Mouse (Mus musculus) WW6 (cell line): ENCODE results near the gene Il6ra.
A peak's percentile ranks its signal among the peaks of the same experiment; 100 is the strongest.

Experiments
- DNase-seq: peaks from one replicate; pipeline ENCODE4 v3.0.0-alpha.2; 2013; ENCODE audit warnings: low read depth, low spot score

The Il6ra gene

DNA sequence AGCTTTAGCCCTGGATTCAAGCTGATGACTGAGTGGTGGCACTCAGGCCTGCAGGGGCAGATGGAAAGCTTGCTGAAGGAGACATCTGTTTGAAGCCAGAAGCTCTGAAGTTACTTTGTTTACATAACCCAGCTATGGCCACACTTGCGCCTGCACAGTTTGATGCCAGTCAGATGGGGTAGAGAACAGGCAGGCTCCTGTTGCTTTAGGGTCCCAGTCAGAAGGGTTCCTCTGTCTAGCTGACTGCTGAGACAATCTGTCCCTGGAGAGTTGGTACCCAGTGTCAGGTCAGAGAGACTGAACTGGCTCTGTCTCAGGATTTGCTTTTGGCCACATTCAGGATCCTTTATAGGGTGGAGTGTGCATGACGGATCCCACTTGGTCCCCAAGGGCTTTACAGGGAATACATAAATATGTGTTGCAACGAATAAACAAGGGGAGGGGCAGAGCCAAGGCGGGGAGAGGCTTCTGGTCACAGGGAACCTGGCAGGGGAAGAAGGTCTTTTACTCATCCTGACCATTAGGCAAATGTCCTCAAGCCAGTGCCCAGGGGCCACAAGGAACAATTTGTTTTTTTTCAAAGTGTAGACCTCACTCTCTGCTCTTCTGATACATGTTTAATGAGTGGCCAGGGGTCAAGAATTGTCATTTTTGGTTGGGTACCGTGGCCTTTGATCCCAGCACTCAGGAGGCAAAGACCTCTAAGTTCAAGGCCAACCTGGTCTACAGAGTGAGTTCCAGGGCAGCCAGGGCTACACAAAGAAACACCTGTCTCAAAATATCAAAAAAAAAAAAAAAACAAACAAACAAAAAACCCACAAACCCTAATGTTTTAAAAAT is 3.1 kb downstream of the Il6ra start:
- DNase-seq: no peak

DNA sequence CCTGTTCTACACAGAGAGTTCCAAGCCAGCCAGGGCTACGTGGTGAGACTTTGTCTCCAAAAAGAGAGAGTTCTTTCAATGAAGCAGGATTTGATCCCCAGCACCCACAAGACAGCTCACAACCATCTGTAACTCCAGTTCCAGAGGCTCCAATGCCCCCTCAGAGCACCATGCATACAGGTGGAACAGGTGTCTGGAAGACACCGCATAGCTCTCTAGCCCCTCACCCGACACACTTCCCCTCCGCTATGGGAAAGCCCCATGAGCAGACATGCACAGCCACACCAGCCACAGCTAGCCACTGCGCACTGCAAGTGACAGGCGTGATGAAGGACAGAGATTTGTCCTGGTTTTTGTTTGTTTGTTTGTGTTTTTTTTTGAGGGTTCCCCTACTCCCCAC is 4.2 kb downstream of the Il6ra start:
- no peak for DNase-seq

DNA sequence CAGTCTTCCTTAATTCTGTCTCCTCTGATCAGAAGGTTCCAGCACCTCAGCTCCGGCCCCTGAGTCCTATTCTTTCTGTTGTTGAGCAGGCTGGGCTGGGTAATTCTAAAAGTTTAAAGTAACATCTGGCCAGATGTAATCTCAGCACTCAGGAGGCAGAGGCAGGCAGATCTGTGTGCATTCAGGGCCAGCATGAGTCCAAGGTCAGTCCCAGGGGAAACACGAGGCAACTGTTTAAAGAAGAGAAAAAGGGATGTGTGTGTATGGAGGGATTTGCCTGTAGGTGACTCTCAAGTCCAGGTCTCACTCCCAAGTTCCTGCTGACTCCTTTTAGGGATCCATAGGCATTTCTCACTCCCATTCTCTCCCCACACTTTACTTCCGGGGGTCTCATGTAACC is 5.2 kb downstream of the Il6ra start:
- DNase-seq: no peak

DNA sequence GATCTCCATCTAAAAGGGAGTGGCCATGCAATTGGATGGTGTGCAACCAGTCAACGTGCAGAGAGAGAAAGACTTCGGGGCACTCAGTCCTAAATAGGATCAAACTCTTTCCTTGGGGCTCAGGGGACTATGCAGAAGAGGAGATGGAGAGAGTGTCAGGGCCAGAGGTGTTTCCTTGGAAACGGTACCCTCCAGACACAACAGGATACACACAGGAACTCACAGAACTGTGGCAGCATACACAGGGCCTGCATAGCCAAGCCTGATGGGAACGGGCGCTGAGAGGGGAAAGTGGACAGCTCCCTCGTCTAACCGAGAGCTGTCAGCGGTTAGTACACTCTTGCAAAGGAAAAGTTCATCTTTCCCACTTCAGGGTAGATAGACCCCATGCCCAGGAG is 13.5 kb downstream of the Il6ra start:
- no peak for DNase-seq

DNA sequence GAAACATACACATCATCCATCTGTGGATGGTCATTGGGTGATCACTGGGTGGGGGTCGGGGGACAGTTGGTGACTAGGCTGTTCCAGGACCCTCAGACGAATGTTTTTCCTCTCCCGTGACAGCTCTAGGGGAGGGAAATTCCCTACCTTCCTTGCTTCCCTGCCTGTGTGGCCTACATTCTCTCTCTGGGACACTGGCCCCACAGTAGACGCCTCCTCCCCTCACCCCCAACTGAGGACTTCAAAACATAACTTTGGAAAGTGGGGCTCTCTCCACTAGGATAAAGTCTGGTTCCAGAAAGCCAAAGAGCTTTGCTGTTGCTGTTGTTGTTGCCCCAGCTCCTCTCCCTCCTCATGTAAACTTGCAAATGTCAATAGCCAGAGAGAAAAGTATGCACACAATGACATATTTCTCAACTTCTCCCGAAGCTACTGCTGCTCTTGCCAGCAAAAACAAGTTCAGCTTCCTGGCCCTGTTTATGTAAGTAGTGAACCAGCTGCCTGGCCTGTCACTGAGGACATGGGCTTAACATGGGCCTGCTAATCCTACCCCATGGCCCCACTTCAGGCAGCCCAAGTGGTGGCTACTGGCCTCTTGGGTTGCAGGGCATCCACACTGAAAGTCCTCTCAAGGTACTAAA is 14.0 kb downstream of the Il6ra start:
- DNase-seq: no peak

DNA sequence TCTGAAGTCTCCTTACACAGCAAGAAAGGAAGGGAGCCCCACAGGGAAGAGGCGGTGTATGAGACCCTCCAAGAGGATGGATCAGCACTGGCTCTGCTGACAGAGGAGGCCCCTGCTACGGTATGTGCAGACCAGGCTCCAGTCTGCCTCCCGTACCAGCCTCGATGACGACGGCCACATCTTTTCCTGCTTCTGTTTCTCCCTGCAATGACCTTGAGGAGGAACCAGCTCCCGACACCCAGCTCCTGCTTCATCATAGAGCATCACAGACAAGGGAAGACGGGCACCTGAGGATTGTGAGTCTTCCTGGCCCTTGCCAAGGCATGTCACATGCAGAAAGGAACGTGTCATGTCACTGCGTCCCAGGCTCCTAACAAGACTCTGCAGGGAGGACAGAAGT is 15.0 kb downstream of the Il6ra start:
- no peak for DNase-seq

DNA sequence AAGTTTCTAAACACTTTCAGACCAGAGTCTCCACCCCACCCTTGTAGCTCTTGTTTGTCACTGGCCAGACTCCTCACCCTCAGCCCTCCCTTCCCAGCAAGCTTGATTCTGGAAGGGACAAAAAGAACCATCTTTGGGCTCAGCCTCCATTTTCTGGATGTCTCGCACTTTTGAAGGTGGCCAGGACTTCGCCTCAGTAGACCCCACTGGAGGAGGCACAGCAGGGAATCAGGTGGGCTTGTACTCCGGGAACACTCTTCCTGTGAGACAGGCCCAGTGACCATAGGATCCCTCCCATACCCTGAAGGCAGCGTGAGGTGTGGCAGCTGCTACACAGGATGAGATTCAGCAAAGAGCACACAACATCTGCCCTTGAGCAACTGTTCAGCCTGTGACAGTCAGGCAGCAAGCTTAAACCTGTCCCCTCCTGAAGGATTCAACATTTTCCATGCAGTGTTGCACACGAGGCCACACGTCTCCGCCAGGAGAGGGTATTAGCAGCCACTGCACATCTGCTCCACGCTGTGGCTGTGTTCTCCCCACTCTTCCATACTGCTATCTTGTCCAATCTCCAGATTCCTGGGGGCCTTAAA is 15.7 kb downstream of the Il6ra start:
- DNase-seq: no peak

DNA sequence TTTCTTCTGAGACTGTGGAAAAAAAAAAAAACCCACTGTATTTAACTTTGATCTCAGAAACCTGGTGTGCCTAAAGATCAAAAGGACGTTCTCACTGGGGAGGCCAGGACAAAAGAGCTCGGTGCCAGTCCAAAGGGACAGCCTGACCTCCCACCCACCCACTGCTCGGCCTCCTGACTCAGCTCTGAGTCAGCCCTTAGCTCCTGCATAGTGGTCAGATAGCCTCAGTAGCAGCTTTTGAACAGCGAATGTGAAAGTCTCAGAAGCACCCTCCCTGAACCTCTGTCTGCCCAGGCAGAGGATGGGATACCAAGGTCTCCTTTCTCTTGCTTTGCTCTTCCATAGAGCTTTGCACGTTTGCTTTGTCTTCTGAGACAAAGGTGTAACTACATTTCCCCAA is 16.4 kb downstream of the Il6ra start:
- DNase-seq: no peak

DNA sequence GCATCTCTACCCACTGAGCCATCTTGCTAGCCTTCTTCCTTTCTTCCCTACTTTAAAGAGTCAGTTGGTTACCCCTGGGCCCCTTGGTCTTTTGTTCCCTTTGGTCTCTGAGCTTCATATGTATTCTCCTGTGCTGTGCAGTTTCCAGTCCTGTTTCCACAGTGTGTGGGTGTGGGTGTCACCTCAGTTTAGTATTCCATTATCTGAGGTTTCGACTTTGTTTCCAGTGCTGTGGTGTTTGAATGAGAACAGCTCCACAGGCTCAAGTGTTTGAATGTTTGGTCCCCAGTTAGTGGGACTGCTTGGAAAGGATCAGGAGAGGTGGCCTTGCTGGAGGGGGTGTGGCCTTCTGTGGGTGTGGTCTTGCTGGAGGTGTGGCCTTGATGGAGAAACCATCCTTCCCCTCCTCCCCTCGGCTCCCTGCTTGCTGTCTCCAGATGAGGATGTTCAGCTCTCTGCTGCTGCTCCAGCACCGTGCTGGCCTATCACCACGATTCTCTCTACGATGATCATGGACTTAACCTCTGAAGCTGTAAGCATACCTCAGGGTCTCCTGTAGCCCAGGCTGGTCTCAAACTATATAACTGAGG is 20.4 kb downstream of the Il6ra start:
- DNase-seq: peak; percentile 54

DNA sequence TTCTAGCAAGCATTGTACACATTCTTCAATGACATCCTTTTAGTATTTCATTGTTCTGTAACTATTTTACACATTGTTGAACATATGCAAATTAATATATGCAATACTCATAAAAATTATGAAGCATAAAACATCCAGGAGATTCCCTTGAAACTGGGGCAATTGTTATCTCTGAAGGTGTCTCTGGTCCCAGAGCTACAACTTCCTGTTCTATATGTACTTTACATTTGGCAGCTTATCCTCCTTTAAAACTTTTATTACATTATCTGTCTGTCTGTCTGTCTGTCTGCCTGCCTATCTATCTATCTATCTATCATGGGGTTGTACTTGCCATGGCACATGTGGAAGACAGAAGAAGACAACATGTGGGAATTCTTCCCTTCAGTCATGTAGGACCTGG is 21.3 kb downstream of the Il6ra start:
- no peak for DNase-seq

DNA sequence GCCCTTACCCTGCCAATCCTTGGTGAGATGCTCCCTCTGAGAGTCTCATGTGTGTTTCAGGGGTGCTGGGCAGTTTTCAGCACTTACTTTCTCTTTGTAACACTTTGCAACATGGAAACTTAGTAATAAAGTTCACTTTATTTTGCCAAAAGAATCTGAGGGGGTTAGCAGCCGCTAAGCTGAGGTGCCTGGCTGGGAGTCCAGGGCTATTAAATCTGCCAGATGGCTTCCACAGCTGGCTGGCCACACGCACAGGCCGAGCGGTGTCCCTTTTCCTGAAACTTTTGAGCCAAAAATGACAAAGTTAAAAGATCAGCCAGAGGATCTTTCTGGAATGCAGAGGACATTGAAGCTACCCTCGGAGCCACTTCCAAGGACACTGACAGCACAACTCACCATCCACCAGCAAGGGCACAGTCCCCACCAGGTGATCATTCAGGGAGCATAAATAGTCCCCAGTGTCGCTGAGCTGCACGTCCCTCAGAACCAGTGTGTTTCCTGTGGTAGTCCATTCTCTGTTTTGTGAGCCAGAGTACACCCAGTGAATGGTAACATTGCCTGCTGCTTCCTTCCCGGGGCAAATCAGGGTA is 23.1 kb downstream of the Il6ra start:
- no peak for DNase-seq

DNA sequence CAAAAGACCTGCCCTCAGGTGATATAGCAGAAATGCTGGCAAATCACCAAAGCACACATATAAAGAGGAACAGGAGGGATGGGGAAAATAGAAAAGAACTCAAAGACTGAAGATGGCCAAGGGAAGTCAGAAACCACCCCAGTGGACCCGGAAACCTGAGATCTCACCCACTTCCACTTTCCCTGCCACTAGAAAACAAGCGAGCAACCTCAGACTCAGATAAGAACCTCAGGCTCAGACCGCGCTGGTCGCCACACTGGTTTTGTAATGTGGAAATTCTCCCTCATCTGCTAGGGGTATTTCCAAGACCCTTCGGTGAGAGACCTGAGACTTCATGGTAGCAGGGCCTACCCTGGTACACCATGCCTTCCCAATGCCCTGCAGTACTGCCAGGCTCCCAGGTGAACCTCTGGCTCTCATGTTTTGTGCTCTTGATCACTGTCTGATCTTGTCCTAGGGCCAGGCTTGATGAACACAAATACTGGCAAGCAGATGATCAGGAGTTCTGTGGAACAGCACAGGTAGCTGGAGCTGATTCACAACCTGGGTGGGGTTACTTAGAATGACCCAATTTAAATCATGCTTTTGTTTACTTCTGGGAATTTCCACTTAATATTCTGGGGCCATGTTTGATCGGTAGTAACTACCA is 25.3 kb downstream of the Il6ra start:
- DNase-seq: no peak

DNA sequence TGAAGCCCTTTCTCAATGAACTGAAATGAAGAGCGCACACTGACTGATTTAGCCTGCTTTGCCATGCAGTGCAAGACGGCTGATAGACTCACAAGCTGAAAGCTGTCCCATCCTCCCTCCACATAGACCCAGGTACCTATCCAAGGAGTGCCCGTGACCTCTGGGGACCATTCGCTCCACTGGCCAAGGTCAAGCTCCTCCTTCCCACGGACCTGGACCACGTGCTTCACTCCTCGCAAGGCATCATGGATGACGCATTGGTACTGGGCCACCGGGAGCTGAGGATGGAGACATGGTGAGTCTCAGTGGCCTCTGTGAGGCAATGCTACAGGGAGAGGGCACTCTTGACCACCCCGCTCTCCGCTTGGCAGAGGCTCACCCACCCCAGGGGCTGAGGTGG is 27.2 kb downstream of the Il6ra start:
- DNase-seq: no peak

DNA sequence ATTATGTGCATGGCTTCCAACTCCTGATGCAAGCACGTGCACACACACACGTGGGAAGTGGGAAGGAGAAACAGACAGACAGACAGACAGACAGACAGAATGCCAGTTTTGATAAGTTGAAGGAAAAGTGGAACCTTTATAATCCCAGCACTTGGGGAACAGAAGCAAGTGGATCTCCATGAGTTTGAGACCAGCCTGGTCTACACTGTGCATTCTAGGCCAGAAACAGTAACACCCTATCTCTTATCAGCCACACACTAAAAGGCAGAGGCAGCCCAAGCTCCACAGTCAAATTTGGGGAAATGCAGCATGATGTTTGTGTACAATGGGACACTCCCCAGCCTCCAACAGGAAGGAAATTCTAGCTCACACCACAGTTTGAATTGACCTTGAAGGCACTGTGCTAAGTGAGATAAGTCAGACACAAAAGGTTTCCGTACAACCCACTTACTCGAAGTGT is 29.4 kb downstream of the Il6ra start:
- DNase-seq: no peak

DNA sequence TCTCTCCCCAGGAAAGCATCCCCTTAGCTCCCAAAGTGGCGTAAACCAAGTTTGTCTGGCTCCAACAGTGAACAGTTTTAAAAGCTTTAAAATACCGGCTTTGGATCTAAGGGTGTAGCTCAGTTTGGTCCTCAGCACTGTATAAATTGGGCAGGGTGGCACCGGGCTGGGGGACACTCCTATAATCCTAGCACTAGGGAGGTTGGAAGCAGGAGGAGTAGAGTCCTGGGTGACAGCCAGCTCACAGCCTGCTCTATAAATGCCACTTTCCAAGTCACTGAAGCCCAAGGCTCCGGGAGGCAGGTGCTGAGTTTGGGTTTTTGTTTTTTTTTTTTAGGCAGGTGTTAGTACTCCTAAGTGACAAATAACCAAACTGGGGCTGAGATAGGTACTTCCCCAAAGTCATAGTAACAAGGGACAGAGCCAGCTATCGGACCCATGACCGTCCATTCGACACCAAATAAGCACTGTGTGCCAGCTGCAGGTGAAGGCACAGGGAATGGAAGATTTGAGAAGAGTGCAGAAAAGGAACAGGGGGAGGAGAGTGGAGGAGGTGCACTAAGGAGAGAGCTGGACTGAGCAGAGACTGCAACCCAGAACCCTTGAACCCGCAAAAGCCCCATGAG is 30.3 kb downstream of the Il6ra start:
- no peak for DNase-seq

DNA sequence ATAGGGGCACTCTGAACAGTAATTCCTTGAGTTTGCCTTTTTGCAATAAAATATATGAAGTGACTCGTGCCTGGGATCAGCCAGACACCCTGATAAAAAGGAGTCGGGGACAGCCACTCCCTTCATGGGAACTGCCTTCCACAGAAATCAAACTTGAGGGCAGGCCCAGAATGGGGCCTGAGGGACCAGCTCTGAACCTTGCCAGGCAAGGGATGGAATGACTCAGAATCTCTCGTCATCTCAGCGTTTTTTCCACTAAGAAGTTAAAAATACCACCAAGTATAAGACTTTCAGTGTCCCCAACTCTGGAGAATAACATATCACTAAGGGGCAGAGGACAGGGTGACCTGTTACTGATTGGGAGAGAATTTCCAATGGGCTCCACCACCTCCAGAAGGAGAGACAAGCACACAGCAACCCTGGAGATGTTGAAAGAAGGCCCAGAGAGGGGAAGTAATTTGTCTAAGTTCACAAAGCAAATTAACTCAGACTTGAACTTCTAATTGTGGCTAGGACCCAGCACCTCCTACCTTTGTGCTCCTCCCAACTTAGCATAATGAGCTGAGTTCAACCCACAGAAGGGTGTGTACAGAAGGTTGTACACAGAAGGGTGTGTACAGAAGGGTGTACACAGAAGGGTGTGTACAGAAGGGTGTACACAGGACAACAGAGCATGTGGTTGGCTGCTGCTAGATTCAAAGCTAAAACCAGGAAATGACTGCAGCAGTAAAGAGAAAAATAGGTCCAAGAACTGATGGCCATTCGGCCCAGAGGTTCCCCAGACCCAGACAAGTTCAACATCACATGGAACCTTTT is 32.8 kb downstream of the Il6ra start:
- DNase-seq: no peak

DNA sequence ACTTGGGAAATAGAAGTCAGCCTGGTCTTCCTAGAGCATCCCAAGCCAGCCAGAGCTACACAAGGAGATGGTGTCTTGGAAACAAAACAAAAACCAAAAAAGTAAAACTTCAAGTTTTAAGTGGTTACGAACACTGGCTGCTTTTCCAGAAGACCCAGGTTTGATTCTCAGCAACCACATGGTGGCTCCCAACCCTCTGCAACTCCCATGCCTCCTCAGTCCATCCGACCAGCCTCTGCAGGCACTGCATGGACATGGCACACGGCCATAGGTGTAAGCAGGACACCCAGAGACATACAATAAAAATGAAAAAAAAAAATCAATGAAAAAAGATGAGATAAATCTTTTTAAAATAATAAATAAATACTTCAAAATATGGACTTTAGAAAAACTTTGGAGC is 33.7 kb downstream of the Il6ra start:
- no peak for DNase-seq

DNA sequence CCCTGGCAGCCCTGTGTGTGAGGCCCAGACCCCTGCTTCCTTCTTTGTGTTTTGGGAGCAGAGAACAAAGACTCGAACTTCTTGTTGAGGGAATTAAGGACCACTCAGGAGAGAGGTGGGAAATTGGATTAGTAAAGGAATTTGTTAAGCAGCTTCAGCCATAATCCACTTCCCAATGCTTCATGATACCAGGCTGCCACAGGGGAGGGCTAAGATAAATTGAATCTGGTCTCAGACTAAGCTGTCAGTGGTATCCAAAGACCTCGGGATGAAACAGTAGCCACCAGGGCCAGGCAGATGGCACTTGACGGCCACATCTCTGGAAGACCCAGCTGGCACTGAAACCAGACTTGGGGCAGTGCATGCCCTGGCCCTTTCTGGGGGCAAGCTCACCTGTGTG is 34.5 kb downstream of the Il6ra start:
- no peak for DNase-seq

DNA sequence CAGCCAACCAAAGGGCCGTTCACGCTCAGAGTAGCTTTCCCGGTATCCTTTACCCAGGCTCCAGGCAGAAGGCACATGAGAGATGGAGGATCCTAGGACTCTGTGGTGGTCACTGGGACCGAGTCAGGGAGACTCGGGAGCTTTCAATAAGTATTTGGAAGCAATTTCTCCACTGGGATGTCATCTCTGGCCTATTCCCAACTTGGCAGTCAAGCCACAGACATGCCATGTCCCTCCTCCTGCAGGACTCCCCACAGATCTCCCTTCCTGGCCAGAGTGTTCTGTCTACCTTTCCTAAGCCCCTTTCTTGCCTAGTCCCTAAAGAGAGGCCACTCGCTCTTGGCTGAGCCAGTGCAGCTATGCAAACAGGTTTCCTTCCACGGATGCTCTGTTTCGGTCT is 35.9 kb downstream of the Il6ra start:
- no peak for DNase-seq

DNA sequence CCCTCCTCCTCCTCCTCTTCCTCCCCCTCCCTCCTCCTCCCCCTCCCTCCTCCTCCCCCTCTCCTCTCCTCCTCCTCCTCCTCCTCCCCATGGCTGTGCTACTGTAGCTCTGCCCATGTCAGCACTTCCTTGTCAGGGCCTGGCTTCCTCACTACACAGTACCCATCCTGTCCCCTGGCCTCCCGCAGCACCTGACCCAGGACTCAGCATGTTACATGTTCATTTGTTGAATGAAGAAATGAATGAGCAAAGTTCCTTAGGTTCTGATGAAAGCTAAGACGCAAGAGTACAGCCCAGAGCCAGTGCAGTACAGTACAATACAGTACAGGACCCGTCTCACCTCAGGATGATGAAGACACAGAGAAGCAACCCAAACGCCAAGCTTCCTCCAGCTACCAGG is 36.5 kb downstream of the Il6ra start:
- DNase-seq: no peak
